Mouse (Mus musculus) embryonic fibroblast, embryonic 13.5 days (primary cell): Measurements from ENCODE around the gene Irf3.

Experiments
- CTCF ChIP-seq: IDR thresholded peaks from 2 replicates; pipeline ENCODE4 v1.5.1; 2011; ENCODE audit warnings: mild to moderate bottlenecking, control low read depth, low read length, moderate library complexity, borderline replicate concordance; ENCODE audit not compliant: insufficient read depth
- POLR2A ChIP-seq: IDR thresholded peaks from 2 replicates; pipeline ENCODE4 v1.6.1; 2011; ENCODE audit warnings: low read depth, mild to moderate bottlenecking, control low read depth, low read length, moderate library complexity

- TF ChIP-seq CTCF: no peak
- TF ChIP-seq POLR2A: no peak
Observed at GRCm38 (mm10) chr7:44984833-44985164, 12.6 kb upstream of the Irf3 start.
